Mouse (Mus musculus) intestine, embryonic 15.5 days (tissue): ENCODE results near the gene Setx. TPM values are rescaled to one million over a fixed set of nuclear protein-coding genes. Genes with fewer than 3 reads are reported as not detected.
A peak's percentile ranks its signal among the peaks of the same experiment; 100 is the strongest.
"Not testable (repeated sequence)": the region's sequence is repeated elsewhere in the genome, so short reads cannot be mapped to it uniquely, and the experiment has no call there.

ENCODE experiments used
- ATAC-seq: fragments of 200-750 bp; cut with Nextera tagmentation; 2 replicates; pipeline ENCODE4 v1.8.0; 2017; ENCODE audit warnings: moderate TSS enrichment, moderate library complexity
- H3K27ac ChIP-seq: fragments of 300-500 bp; sonication (generic); 2 replicates; pipeline ENCODE4 v1.5.1; 2015; ENCODE audit warnings: mild to moderate bottlenecking, inconsistent platforms
- H3K27me3 ChIP-seq: fragments of 300-500 bp; sonication (generic); replicated peaks from 2 replicates; pipeline ENCODE4 v1.6.1; 2015; ENCODE audit warnings: inconsistent platforms
- H3K36me3 ChIP-seq: fragments of 300-500 bp; sonication (generic); 2 replicates; pipeline ENCODE4 v1.6.1; 2015; ENCODE audit warnings: inconsistent platforms
- H3K4me1 ChIP-seq: fragments of 300-500 bp; sonication (generic); replicated peaks from 2 replicates; pipeline ENCODE4 v1.6.1; 2015; ENCODE audit warnings: inconsistent platforms
- H3K4me2 ChIP-seq: fragments of 300-500 bp; sonication (generic); replicated peaks from 2 replicates; pipeline ENCODE4 v1.6.1; 2015; ENCODE audit warnings: mild to moderate bottlenecking, inconsistent platforms
- H3K4me3 ChIP-seq: fragments of 300-500 bp; sonication (generic); replicated peaks from 2 replicates; pipeline ENCODE4 v1.5.1; 2015; ENCODE audit warnings: inconsistent platforms
- H3K9ac ChIP-seq: fragments of 300-500 bp; sonication (generic); 2 replicates; pipeline ENCODE4 v1.6.1; 2015; ENCODE audit warnings: inconsistent platforms
- H3K9me3 ChIP-seq: fragments of 300-500 bp; sonication (generic); 2 replicates; pipeline ENCODE4 v1.6.1; 2016; ENCODE audit warnings: inconsistent platforms
- WGBS: fragments of 180-500 bp; shearing (Covaris S2); methylation state at CpG from one replicate; pipeline ENCODE4 v1.1.7; 2015; 5-methylcytosine and 5-hydroxymethylcytosine counted together
- polyA plus RNA-seq: library from polyadenylated mRNA; unstranded; fragments of >200 nt; fragmentation: Nextera tagmentation; extraction: Ambion mirVana; gene quantifications from 2 replicates; pipeline ENCODE4 v1.2.1, GENCODE M21; 2015

The Setx gene
- polyA plus RNA-seq: 6.9 and 7.2 TPM in 2 replicates

GRCm38 (mm10) chr2:29123907-29124569, at the start of gene Setx:
TSS of gene Setx (plus strand) at chr2:29124181.
- Histone ChIP-seq H3K9ac (peak within 1 kb of the TSS; percentile 89), H3K27ac (peak within 1 kb of the TSS; percentile 97), H3K27me3 (no peaks in the 10 kb centered on the region), H3K4me2 (peak within 1 kb of the TSS; percentile 74), H3K9me3 (no peaks in the 10 kb centered on the region), H3K4me1 (0 out of 2 replicates have a peak, but pooled peaks cover 3% of the 10 kb centered on the region), H3K36me3 (no peaks in the 10 kb centered on the region), H3K4me3 (peak within 1 kb of the TSS; percentile 82)
- 64% methylated on average over 14 of the region's 14 CpGs for WGBS
- no peak for ATAC-seq

GRCm38 (mm10) chr2:29074676-29075075, 49.3 kb upstream of the Setx start:
- H3K4me2 ChIP-seq: no peak overlapping the region
- H3K27ac ChIP-seq: no peak overlapping the region
- peaks cover 47% of the 10 kb centered on the region for H3K36me3 ChIP-seq
- no peak overlapping the region for H3K9ac ChIP-seq
- WGBS: 92% methylated on average over 7 of the region's 7 CpGs
- no peak overlapping the region for H3K4me3 ChIP-seq
- no peaks in the 10 kb centered on the region for H3K4me1 ChIP-seq
- H3K27me3 ChIP-seq: no peaks in the 10 kb centered on the region
- ATAC-seq: no peak
- no peaks in the 10 kb centered on the region for H3K9me3 ChIP-seq

- H3K9ac ChIP-seq: no peak overlapping the region
- no peaks in the 10 kb centered on the region for H3K4me1 ChIP-seq
- H3K27me3 ChIP-seq: no peaks in the 10 kb centered on the region
- no peak overlapping the region for H3K27ac ChIP-seq
- WGBS: 80% methylated on average over 11 of the region's 11 CpGs
- H3K4me3 ChIP-seq: no peak overlapping the region
- no peak for ATAC-seq
- no peaks in the 10 kb centered on the region for H3K9me3 ChIP-seq
- H3K4me2 ChIP-seq: no peak overlapping the region
- peaks cover 46% of the 10 kb centered on the region for H3K36me3 ChIP-seq
These were observed 48.5 kb upstream of the Setx start for GRCm38 (mm10) chr2:29075331-29076070.

- no peak for ATAC-seq
- 77% methylated on average over 2 of the region's 2 CpGs for WGBS
- Histone ChIP-seq H3K27me3 (no peaks in the 10 kb centered on the region), H3K4me2 (no peak overlapping the region), H3K9me3 (no peaks in the 10 kb centered on the region), H3K27ac (no peak overlapping the region), H3K9ac (no peak overlapping the region), H3K4me1 (no peaks in the 10 kb centered on the region), H3K4me3 (no peak overlapping the region), H3K36me3 (peaks cover 45% of the 10 kb centered on the region)
These were observed 47.8 kb upstream of the Setx start for GRCm38 (mm10) chr2:29076226-29076625.

GRCm38 (mm10) chr2:29081965-29082364, 42.0 kb upstream of the Setx start:
- Histone ChIP-seq H3K4me2 (no peak overlapping the region), H3K27me3 (no peaks in the 10 kb centered on the region), H3K4me1 (no peaks in the 10 kb centered on the region), H3K9ac (no peak overlapping the region), H3K9me3 (no peaks in the 10 kb centered on the region), H3K27ac (no peak overlapping the region), H3K4me3 (no peak overlapping the region), H3K36me3 (peaks cover 62% of the 10 kb centered on the region)
- ATAC-seq: no peak
- 63% methylated on average over 3 of the region's 3 CpGs for WGBS

GRCm38 (mm10) chr2:29086026-29086425, 38.0 kb upstream of the Setx start:
- Histone ChIP-seq H3K4me1 (no peaks in the 10 kb centered on the region), H3K4me3 (no peak overlapping the region), H3K27me3 (no peaks in the 10 kb centered on the region), H3K9me3 (no peaks in the 10 kb centered on the region), H3K4me2 (no peak overlapping the region), H3K27ac (no peak overlapping the region), H3K9ac (no peak overlapping the region), H3K36me3 (peaks cover 43% of the 10 kb centered on the region)
- ATAC-seq: no peak
- 96% methylated on average over 7 of the region's 7 CpGs for WGBS

GRCm38 (mm10) chr2:29089276-29089675, 34.7 kb upstream of the Setx start:
- 81% methylated on average over 6 of the region's 6 CpGs for WGBS
- H3K27me3 ChIP-seq, ATAC-seq, H3K27ac ChIP-seq, H3K9ac ChIP-seq, H3K4me1 ChIP-seq, H3K9me3 ChIP-seq, H3K4me2 ChIP-seq, H3K4me3 ChIP-seq: not testable (repeated sequence)
- peaks cover 22% of the 10 kb centered on the region; the same call in 1 of the 2 replicates for H3K36me3 ChIP-seq

- Histone ChIP-seq H3K4me2 (no peak overlapping the region), H3K27ac (no peak overlapping the region), H3K9ac (no peak overlapping the region), H3K4me1 (0 out of 2 replicates have a peak, but pooled peaks cover 2% of the 10 kb centered on the region), H3K27me3 (no peaks in the 10 kb centered on the region), H3K4me3 (no peak overlapping the region), H3K9me3 (no peaks in the 10 kb centered on the region), H3K36me3 (no peaks in the 10 kb centered on the region)
- 86% methylated on average over 8 of the region's 8 CpGs for WGBS
- ATAC-seq: no peak
These were observed 28.3 kb upstream of the Setx start for GRCm38 (mm10) chr2:29095674-29096073.

GRCm38 (mm10) chr2:29096751-29097150, 27.2 kb upstream of the Setx start:
- H3K4me2 ChIP-seq: no peak overlapping the region
- H3K4me1 ChIP-seq: 0 out of 2 replicates have a peak, but pooled peaks cover 2% of the 10 kb centered on the region
- no peaks in the 10 kb centered on the region for H3K36me3 ChIP-seq
- no peak for ATAC-seq
- no peak overlapping the region for H3K27ac ChIP-seq
- no peak overlapping the region for H3K9ac ChIP-seq
- no peak overlapping the region for H3K4me3 ChIP-seq
- H3K9me3 ChIP-seq: no peaks in the 10 kb centered on the region
- H3K27me3 ChIP-seq: no peaks in the 10 kb centered on the region
- WGBS: 66% methylated on average over 4 of the region's 4 CpGs

GRCm38 (mm10) chr2:29097465-29097864, 26.5 kb upstream of the Setx start:
- no peaks in the 10 kb centered on the region for H3K9me3 ChIP-seq
- no peak for ATAC-seq
- H3K4me1 ChIP-seq: 0 out of 2 replicates have a peak, but pooled peaks cover 2% of the 10 kb centered on the region
- no peak overlapping the region for H3K27ac ChIP-seq
- H3K4me3 ChIP-seq: no peak overlapping the region
- no peak overlapping the region for H3K9ac ChIP-seq
- H3K4me2 ChIP-seq: no peak overlapping the region
- H3K36me3 ChIP-seq: no peaks in the 10 kb centered on the region
- 81% methylated on average over 3 of the region's 3 CpGs for WGBS
- H3K27me3 ChIP-seq: no peaks in the 10 kb centered on the region

- 93% methylated on average over 5 of the region's 5 CpGs for WGBS
- not testable (repeated sequence) for H3K27me3 ChIP-seq, H3K27ac ChIP-seq, ATAC-seq, H3K4me1 ChIP-seq, H3K4me3 ChIP-seq, H3K4me2 ChIP-seq, H3K9ac ChIP-seq, H3K36me3 ChIP-seq, H3K9me3 ChIP-seq
These were observed 26.0 kb upstream of the Setx start for GRCm38 (mm10) chr2:29097955-29098354.

GRCm38 (mm10) chr2:29098786-29099185, 25.2 kb upstream of the Setx start:
- WGBS: 56% methylated on average over 8 of the region's 8 CpGs
- Histone ChIP-seq H3K4me1 (0 out of 2 replicates have a peak, but pooled peaks cover 2% of the 10 kb centered on the region), H3K4me2 (no peak overlapping the region), H3K9ac (no peak overlapping the region), H3K36me3 (no peaks in the 10 kb centered on the region), H3K4me3 (no peak overlapping the region), H3K27ac (no peak overlapping the region), H3K27me3 (no peaks in the 10 kb centered on the region), H3K9me3 (no peaks in the 10 kb centered on the region)
- no peak for ATAC-seq
